Mouse (Mus musculus): ENCODE data around the gene Gtf2ird1. TPM values are rescaled to one million over a fixed set of nuclear protein-coding genes. Genes with fewer than 3 reads are reported as not detected.
A peak's percentile ranks its signal among the peaks of the same experiment; 100 is the strongest.
"Not testable (repeated sequence)": the region's sequence is repeated elsewhere in the genome, so short reads cannot be mapped to it uniquely, and the experiment has no call there.

The Gtf2ird1 gene
- 10 to 100 TPM in 1 of 3 experiments, 1 to 10 TPM in 2; 3.5 to 12.4 (median 5.7) TPM for polyA plus RNA-seq (2017; shearing (Covaris generic))

- peak; percentile 60 for ATAC-seq
These were observed at the start of gene Gtf2ird1 for GRCm38 (mm10) chr5:134456503-134456962. Gtf2ird1 (minus strand) TSS chr5:134456716.

GRCm38 (mm10) chr5:134505810-134506292, 49.3 kb upstream of the Gtf2ird1 start:
- no peak for ATAC-seq

- ATAC-seq = no peak
These were observed 46.1 kb upstream of the Gtf2ird1 start for GRCm38 (mm10) chr5:134502591-134502990.

- ATAC-seq = no peak
These were observed 44.9 kb upstream of the Gtf2ird1 start for GRCm38 (mm10) chr5:134501453-134501852.

- no peak for ATAC-seq
These were observed 44.2 kb upstream of the Gtf2ird1 start for GRCm38 (mm10) chr5:134500681-134501080.

GRCm38 (mm10) chr5:134500062-134500461, 43.5 kb upstream of the Gtf2ird1 start:
- ATAC-seq = no peak

GRCm38 (mm10) chr5:134497026-134497425, 40.5 kb upstream of the Gtf2ird1 start:
- ATAC-seq = no peak

- ATAC-seq = no peak
These were observed 39.3 kb upstream of the Gtf2ird1 start for GRCm38 (mm10) chr5:134495796-134496195.

GRCm38 (mm10) chr5:134494142-134494541, 37.6 kb upstream of the Gtf2ird1 start:
- ATAC-seq = peak; percentile 50

- ATAC-seq = no peak
These were observed 36.4 kb upstream of the Gtf2ird1 start for GRCm38 (mm10) chr5:134492956-134493355.

GRCm38 (mm10) chr5:134491712-134492417, 35.3 kb upstream of the Gtf2ird1 start:
- peak; percentile 97 for ATAC-seq

- ATAC-seq = no peak
These were observed 34.7 kb upstream of the Gtf2ird1 start for GRCm38 (mm10) chr5:134491206-134491605.

- no peak for ATAC-seq
These were observed 33.9 kb upstream of the Gtf2ird1 start for GRCm38 (mm10) chr5:134490465-134490864.

- no peak for ATAC-seq
These were observed 33.1 kb upstream of the Gtf2ird1 start for GRCm38 (mm10) chr5:134489583-134489982.

GRCm38 (mm10) chr5:134488596-134488995, 32.1 kb upstream of the Gtf2ird1 start:
- no peak for ATAC-seq

GRCm38 (mm10) chr5:134488042-134488441, 31.5 kb upstream of the Gtf2ird1 start:
- ATAC-seq = no peak

GRCm38 (mm10) chr5:134485900-134486665, 29.6 kb upstream of the Gtf2ird1 start:
- peak; percentile 70 for ATAC-seq

GRCm38 (mm10) chr5:134485183-134485730, 28.7 kb upstream of the Gtf2ird1 start:
- ATAC-seq = no peak

GRCm38 (mm10) chr5:134483291-134483690, 26.8 kb upstream of the Gtf2ird1 start:
- no peak for ATAC-seq

- peak; percentile 58 for ATAC-seq
These were observed 25.8 kb upstream of the Gtf2ird1 start for GRCm38 (mm10) chr5:134482331-134482730.

GRCm38 (mm10) chr5:134478886-134479285, 22.4 kb upstream of the Gtf2ird1 start:
- not testable (repeated sequence) for ATAC-seq

GRCm38 (mm10) chr5:134475686-134476085, 19.2 kb upstream of the Gtf2ird1 start:
- not testable (repeated sequence) for ATAC-seq

GRCm38 (mm10) chr5:134475006-134475605, 18.6 kb upstream of the Gtf2ird1 start:
- no peak for ATAC-seq

Measured in inflammation-experienced regulatory T-cells, adult 6 months (primary cell).